Mouse (Mus musculus) heart, embryonic 10.5 days (tissue): ENCODE measurements around the gene Gpc5. TPM values are rescaled to one million over a fixed set of nuclear protein-coding genes. Genes with fewer than 3 reads are reported as not detected.

Experiments
- DNase-seq: peaks from one replicate; pipeline ENCODE4 v3.0.0-alpha.2; 2017; ENCODE audit warnings: low spot score
- H3K27ac ChIP-seq: fragments of 300-500 bp; sonication (generic); 2 replicates; pipeline ENCODE4 v1.5.1; 2016; ENCODE audit warnings: mild to moderate bottlenecking
- H3K27me3 ChIP-seq: fragments of 300-500 bp; sonication (generic); 2 replicates; pipeline ENCODE4 v1.6.1; 2016; ENCODE audit warnings: mild to moderate bottlenecking; ENCODE audit not compliant: poor library complexity, insufficient read depth, severe bottlenecking
- H3K36me3 ChIP-seq: fragments of 300-500 bp; sonication (generic); 2 replicates; pipeline ENCODE4 v1.6.1; 2016; ENCODE audit warnings: mild to moderate bottlenecking, moderate library complexity
- H3K4me1 ChIP-seq: fragments of 300-500 bp; sonication (generic); 2 replicates; pipeline ENCODE4 v1.6.1; 2016; ENCODE audit warnings: mild to moderate bottlenecking
- H3K4me3 ChIP-seq: fragments of 300-500 bp; sonication (generic); 2 replicates; pipeline ENCODE4 v1.5.1; 2016; ENCODE audit warnings: mild to moderate bottlenecking, moderate library complexity
- H3K9me3 ChIP-seq: fragments of 300-500 bp; sonication (generic); 2 replicates; pipeline ENCODE4 v1.6.1; 2016; ENCODE audit warnings: mild to moderate bottlenecking, moderate library complexity
- WGBS: fragments of 180-500 bp; shearing (Covaris S2); methylation state at CpG from one replicate; pipeline ENCODE4 v1.1.7; 2016; 5-methylcytosine and 5-hydroxymethylcytosine counted together
- polyA plus RNA-seq: library from polyadenylated mRNA; unstranded; fragments of >200 nt; fragmentation: Nextera tagmentation; extraction: Ambion mirVana; gene quantifications from 2 replicates; pipeline ENCODE4 v1.2.1, GENCODE M21; 2016

Gene Gpc5
- polyA plus RNA-seq, 1 experiment from 2014 or later: 0.50 TPM

- H3K4me3 ChIP-seq: no peak overlapping the region
- 77% methylated on average over 1 of the region's 1 CpGs for WGBS
- H3K4me1 ChIP-seq: no peaks in the 10 kb centered on the region
- no peaks in the 10 kb centered on the region for H3K27me3 ChIP-seq
- no peak overlapping the region for H3K27ac ChIP-seq
- no peaks in the 10 kb centered on the region for H3K9me3 ChIP-seq
- no peaks in the 10 kb centered on the region for H3K36me3 ChIP-seq
- no peak for DNase-seq
Measured at GRCm38 (mm10) chr14:115976062-115976461, 884.0 kb downstream of the Gpc5 start.

GRCm38 (mm10) chr14:115979233-115979632, 887.2 kb downstream of the Gpc5 start:
- no peaks in the 10 kb centered on the region for H3K9me3 ChIP-seq
- H3K4me3 ChIP-seq: no peak overlapping the region
- no peak for DNase-seq
- no peaks in the 10 kb centered on the region for H3K27me3 ChIP-seq
- H3K4me1 ChIP-seq: no peaks in the 10 kb centered on the region
- no peaks in the 10 kb centered on the region for H3K36me3 ChIP-seq
- no peak overlapping the region for H3K27ac ChIP-seq
- WGBS: 16% methylated on average over 2 of the region's 2 CpGs

- 61% methylated on average over 2 of the region's 2 CpGs for WGBS
- no peak for DNase-seq
- Histone ChIP-seq H3K4me1 (no peaks in the 10 kb centered on the region), H3K27me3 (no peaks in the 10 kb centered on the region), H3K36me3 (no peaks in the 10 kb centered on the region), H3K27ac (no peak overlapping the region), H3K9me3 (no peaks in the 10 kb centered on the region), H3K4me3 (no peak overlapping the region)
Measured at GRCm38 (mm10) chr14:115990764-115991163, 898.7 kb downstream of the Gpc5 start.

- no peak for DNase-seq
- 69% methylated on average over 5 of the region's 5 CpGs for WGBS
Measured at GRCm38 (mm10) chr14:115993520-115994106, 901.6 kb downstream of the Gpc5 start.

GRCm38 (mm10) chr14:115998931-115999330, 906.9 kb downstream of the Gpc5 start:
- H3K27me3 ChIP-seq: no peaks in the 10 kb centered on the region
- H3K9me3 ChIP-seq: no peaks in the 10 kb centered on the region
- no peak for DNase-seq
- no peaks in the 10 kb centered on the region for H3K36me3 ChIP-seq
- no peak overlapping the region for H3K27ac ChIP-seq
- no peaks in the 10 kb centered on the region for H3K4me1 ChIP-seq
- no peak overlapping the region for H3K4me3 ChIP-seq
- 74% methylated on average over 4 of the region's 4 CpGs for WGBS

More at GRCm38 (mm10) chr14:115993520-115994106, 901.6 kb downstream of the Gpc5 start:
- Histone ChIP-seq H3K9me3 (no peaks in the 10 kb centered on the region), H3K27me3 (no peaks in the 10 kb centered on the region), H3K27ac (no peak overlapping the region), H3K36me3 (no peaks in the 10 kb centered on the region), H3K4me3 (no peak overlapping the region), H3K4me1 (no peaks in the 10 kb centered on the region)

- no peaks in the 10 kb centered on the region for H3K9me3 ChIP-seq
- WGBS: 69% methylated on average over 4 of the region's 4 CpGs
- H3K36me3 ChIP-seq: no peaks in the 10 kb centered on the region
- H3K4me3 ChIP-seq: no peak overlapping the region
- DNase-seq: no peak
- H3K27ac ChIP-seq: no peak overlapping the region
- no peaks in the 10 kb centered on the region for H3K4me1 ChIP-seq
- no peaks in the 10 kb centered on the region for H3K27me3 ChIP-seq
Measured at GRCm38 (mm10) chr14:116087010-116087409, 995.0 kb downstream of the Gpc5 start.

GRCm38 (mm10) chr14:116127943-116128342, 1035.9 kb downstream of the Gpc5 start:
- 87% methylated on average over 1 of the region's 1 CpGs for WGBS
- Histone ChIP-seq H3K4me1 (no peaks in the 10 kb centered on the region), H3K27me3 (no peaks in the 10 kb centered on the region), H3K9me3 (no peaks in the 10 kb centered on the region), H3K4me3 (no peak overlapping the region), H3K36me3 (no peaks in the 10 kb centered on the region), H3K27ac (no peak overlapping the region)
- DNase-seq: no peak

- no peaks in the 10 kb centered on the region for H3K9me3 ChIP-seq
- no peaks in the 10 kb centered on the region for H3K27me3 ChIP-seq
- DNase-seq: no peak
- H3K4me3 ChIP-seq: no peak overlapping the region
- 63% methylated on average over 5 of the region's 5 CpGs for WGBS
- H3K4me1 ChIP-seq: no peaks in the 10 kb centered on the region
- H3K36me3 ChIP-seq: no peaks in the 10 kb centered on the region
- no peak overlapping the region for H3K27ac ChIP-seq
Measured at GRCm38 (mm10) chr14:116137330-116137729, 1045.3 kb downstream of the Gpc5 start.

- WGBS: 63% methylated on average over 1 of the region's 1 CpGs
Measured at GRCm38 (mm10) chr14:116137772-116138171, 1045.8 kb downstream of the Gpc5 start.

GRCm38 (mm10) chr14:116162586-116162985, 1070.6 kb downstream of the Gpc5 start:
- WGBS: 73% methylated on average over 2 of the region's 2 CpGs
- no peak for DNase-seq
- H3K9me3 ChIP-seq: no peaks in the 10 kb centered on the region
- no peaks in the 10 kb centered on the region for H3K36me3 ChIP-seq
- no peaks in the 10 kb centered on the region for H3K4me1 ChIP-seq
- no peak overlapping the region for H3K27ac ChIP-seq
- no peaks in the 10 kb centered on the region for H3K27me3 ChIP-seq
- H3K4me3 ChIP-seq: no peak overlapping the region

More at GRCm38 (mm10) chr14:116137772-116138171, 1045.8 kb downstream of the Gpc5 start:
- no peaks in the 10 kb centered on the region for H3K36me3 ChIP-seq
- H3K4me1 ChIP-seq: no peaks in the 10 kb centered on the region
- no peak overlapping the region for H3K4me3 ChIP-seq
- H3K27me3 ChIP-seq: no peaks in the 10 kb centered on the region
- DNase-seq: no peak
- no peaks in the 10 kb centered on the region for H3K9me3 ChIP-seq
- no peak overlapping the region for H3K27ac ChIP-seq

- H3K27me3 ChIP-seq: no peaks in the 10 kb centered on the region
- H3K4me3 ChIP-seq: no peak overlapping the region
- H3K4me1 ChIP-seq: no peaks in the 10 kb centered on the region
- DNase-seq: no peak
- no peaks in the 10 kb centered on the region for H3K9me3 ChIP-seq
- no peaks in the 10 kb centered on the region for H3K36me3 ChIP-seq
- no peak overlapping the region for H3K27ac ChIP-seq
Measured at GRCm38 (mm10) chr14:116167401-116167800, 1075.4 kb downstream of the Gpc5 start.

- no peak overlapping the region for H3K27ac ChIP-seq
- no peaks in the 10 kb centered on the region for H3K36me3 ChIP-seq
- H3K27me3 ChIP-seq: no peaks in the 10 kb centered on the region
- no peak for DNase-seq
- H3K9me3 ChIP-seq: no peaks in the 10 kb centered on the region
- H3K4me1 ChIP-seq: no peaks in the 10 kb centered on the region
- 76% methylated on average over 5 of the region's 5 CpGs for WGBS
- no peak overlapping the region for H3K4me3 ChIP-seq
Measured at GRCm38 (mm10) chr14:116169129-116169528, 1077.1 kb downstream of the Gpc5 start.

- no peaks in the 10 kb centered on the region for H3K36me3 ChIP-seq
- 79% methylated on average over 4 of the region's 4 CpGs for WGBS
- no peak overlapping the region for H3K27ac ChIP-seq
- no peaks in the 10 kb centered on the region for H3K9me3 ChIP-seq
- no peaks in the 10 kb centered on the region for H3K4me1 ChIP-seq
- no peak overlapping the region for H3K4me3 ChIP-seq
- H3K27me3 ChIP-seq: no peaks in the 10 kb centered on the region
- DNase-seq: no peak
Measured at GRCm38 (mm10) chr14:116186981-116187380, 1095.0 kb downstream of the Gpc5 start.

- H3K4me1 ChIP-seq: no peaks in the 10 kb centered on the region
- H3K27me3 ChIP-seq: no peaks in the 10 kb centered on the region
- WGBS: 28% methylated on average over 6 of the region's 6 CpGs
- no peak overlapping the region for H3K27ac ChIP-seq
- no peaks in the 10 kb centered on the region for H3K9me3 ChIP-seq
- H3K4me3 ChIP-seq: no peak overlapping the region
- no peak for DNase-seq
- H3K36me3 ChIP-seq: no peaks in the 10 kb centered on the region
Measured at GRCm38 (mm10) chr14:116206977-116207376, 1115.0 kb downstream of the Gpc5 start.
